Mouse (Mus musculus) lung, postnatal 0 days (tissue): ENCODE measurements around the gene Mst1r.

Experiments
- CTCF ChIP-seq: IDR thresholded peaks from 2 replicates; pipeline ENCODE4 v1.5.1; 2016; ENCODE audit warnings: antibody characterized with exemption, mild to moderate bottlenecking
- EP300 ChIP-seq: IDR thresholded peaks from 2 replicates; pipeline ENCODE4 v1.6.1; 2016; ENCODE audit warnings: antibody characterized with exemption, mild to moderate bottlenecking, control low read depth

DNA sequence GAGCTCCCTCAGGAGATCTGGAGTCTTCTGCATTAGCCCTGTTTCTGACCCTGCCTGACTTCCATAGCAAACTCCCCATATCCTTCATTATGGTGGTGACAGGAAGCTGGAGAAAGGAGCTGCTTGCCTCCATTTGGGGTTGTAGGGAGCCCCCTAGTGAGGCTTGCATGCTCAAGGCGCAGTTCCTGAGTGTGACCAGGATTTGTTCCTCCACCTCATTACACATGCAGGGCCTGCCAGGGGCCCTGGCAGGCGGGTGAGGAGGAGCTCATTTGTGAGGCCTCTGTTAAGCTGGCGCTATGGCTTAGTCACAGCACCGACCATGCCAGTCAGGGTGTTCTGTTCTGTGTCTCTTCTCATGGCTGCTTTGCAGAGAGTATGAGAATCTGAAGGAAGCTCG is 55.2 kb downstream of the Mst1r start:
- peak; percentile 70 for TF ChIP-seq CTCF
- TF ChIP-seq EP300: no peak
